Mouse (Mus musculus): Measurements from ENCODE around the gene Cisd1. TPM values are rescaled to one million over a fixed set of nuclear protein-coding genes. Genes with fewer than 3 reads are reported as not detected.

Cisd1 gene
- polyA plus RNA-seq, 1 experiment from 2014 or later: 115 TPM

GRCm38 (mm10) chr10:71284131-71284510, 60.6 kb downstream of the Cisd1 start:
- Histone ChIP-seq H3K9ac (peak overlapping the region; percentile 94; the same call in 1 of the 2 replicates), H3K4me2 (replicated peaks) (peak overlapping the region; percentile 86), H3K9me3 (no peaks in the 10 kb centered on the region), H3K27me3 (replicated peaks) (no peaks in the 10 kb centered on the region), H3K4me1 (replicated peaks) (peaks cover 10% of the 10 kb centered on the region; the same call in 1 of the 2 replicates), H3K27ac (0 out of 2 replicates have a peak overlapping the region, but pooled peaks have one; percentile 73), H3K4me3 (replicated peaks) (peak overlapping the region; percentile 96), H3K36me3 (no peaks in the 10 kb centered on the region)
- no peak for ATAC-seq
- WGBS: 13% methylated on average over 8 of the region's 8 CpGs

Other genes starting within 250 kb of the Cisd1 start
- gene Bicc1, start 185.3 kb downstream of the Cisd1 start, polyA plus RNA-seq (2015; fragmentation: Nextera tagmentation; extraction: Ambion mirVana): 16.4 and 19.3 TPM in 2 replicates
- gene Tfam, start 106.7 kb downstream of the Cisd1 start, polyA plus RNA-seq (2015; fragmentation: Nextera tagmentation; extraction: Ambion mirVana): 89.1 and 93.6 TPM in 2 replicates
- 48.5 and 57.7 TPM in 2 replicates for gene Ube2d1, start 59.7 kb downstream of the Cisd1 start, polyA plus RNA-seq (2015; fragmentation: Nextera tagmentation; extraction: Ambion mirVana)
- gene Ipmk, start 2.8 kb upstream of the Cisd1 start, polyA plus RNA-seq (2015; fragmentation: Nextera tagmentation; extraction: Ambion mirVana): 26.2 and 28.3 TPM in 2 replicates